Mouse (Mus musculus) gonadal fat pad, adult 2 months (tissue): ENCODE results near the gene Olfr790. TPM values are rescaled to one million over a fixed set of nuclear protein-coding genes. Genes with fewer than 3 reads are reported as not detected.

ENCODE experiments used
- DNase-seq: peaks from one replicate; pipeline ENCODE4 v3.0.0-alpha.2; 2012; ENCODE audit warnings: low read depth
- polyA plus RNA-seq: library from polyadenylated mRNA; depleted of rRNA; stranded (reverse); fragments of >200 nt; gene quantifications from 2 replicates; pipeline ENCODE4 v1.2.3, GENCODE M21; 2012; rRNA removed

Olfr790 gene
- polyA plus RNA-seq: not detected in 2 replicates

DNA sequence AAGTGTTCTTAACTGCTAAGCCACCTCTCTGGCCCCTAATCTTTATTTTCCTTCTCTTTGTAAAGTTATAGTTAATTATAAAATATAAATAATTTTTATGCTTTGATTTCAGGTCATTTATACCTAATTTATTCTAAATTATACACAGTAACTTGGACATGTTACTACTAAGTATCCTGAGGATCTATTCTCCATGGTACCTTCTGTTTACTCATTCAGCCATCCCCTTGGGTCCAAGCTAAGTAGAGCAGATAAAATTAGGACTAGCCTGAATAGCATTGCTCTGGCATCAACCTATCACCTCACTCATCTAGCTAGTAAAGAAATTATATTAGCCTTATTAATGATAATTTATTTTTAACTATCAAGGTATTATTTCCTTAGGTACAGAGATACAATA lies at the start of gene Olfr790:
Olfr790 (plus strand) TSS at position 301 of the 400 bp plus-strand sequence.
- no peak for DNase-seq

DNA sequence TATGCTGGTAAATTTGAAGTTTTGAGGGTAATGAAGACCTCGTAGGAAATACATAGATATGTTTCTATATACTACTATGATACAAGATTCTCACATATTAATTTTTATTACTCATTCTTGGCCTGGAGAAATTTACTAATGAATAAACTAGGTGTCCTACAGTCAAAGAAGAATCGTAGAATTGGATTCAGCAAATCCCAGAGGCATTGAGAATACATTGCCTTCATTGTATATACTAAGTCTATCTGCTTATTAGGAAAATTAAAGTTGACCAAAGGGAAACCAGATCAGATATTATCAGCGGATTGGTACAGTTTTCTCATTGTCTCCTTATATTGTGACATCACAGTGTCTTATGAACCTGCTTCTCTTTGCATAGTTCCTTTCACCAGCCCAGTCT lies 36.7 kb upstream of the Olfr790 start, which contains the start of gene Olfr787:
Olfr787 (plus strand) TSS at position 301 of the 400 bp plus-strand sequence.
- DNase-seq: no peak

DNA sequence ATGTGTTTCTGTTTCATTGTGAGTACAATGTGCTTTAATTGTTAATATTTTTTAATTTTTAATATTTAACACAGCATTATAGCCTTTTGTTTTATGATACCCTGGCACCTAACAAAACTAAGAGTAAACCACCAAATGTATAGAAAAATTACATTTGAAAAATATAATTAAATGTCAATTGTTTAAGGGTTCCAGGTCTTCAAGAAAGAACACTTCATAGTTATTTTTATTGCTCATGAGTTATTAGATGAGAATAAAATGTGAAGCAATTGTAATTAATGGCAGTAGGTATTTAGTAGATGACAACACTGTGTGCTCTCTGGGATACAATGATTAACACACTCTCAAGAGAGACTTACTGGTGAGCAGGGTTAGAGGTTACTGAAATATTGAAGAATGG lies 27.6 kb upstream of the Olfr790 start, which contains the start of gene Olfr788:
Olfr788 (plus strand) TSS at position 301 of the 400 bp plus-strand sequence.
- no peak for DNase-seq

DNA sequence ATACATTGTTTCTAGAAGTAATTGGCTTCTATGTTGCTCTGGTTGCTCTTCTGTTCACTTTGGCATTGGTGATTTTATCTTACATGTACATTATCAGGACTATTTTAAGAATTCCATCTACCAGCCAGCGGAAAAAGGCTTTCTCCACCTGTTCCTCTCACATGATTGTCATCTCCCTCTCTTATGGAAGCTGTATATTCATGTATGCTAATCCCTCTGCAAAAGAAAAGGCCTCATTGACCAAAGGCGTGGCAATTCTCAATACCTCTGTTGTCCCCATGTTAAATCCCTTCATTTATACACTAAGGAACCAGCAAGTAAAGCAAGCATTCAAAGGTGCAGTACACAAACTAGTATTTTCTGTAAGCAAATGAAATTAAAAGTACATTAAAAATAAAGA lies 25.0 kb upstream of the Olfr790 start:
- DNase-seq: no peak

DNA sequence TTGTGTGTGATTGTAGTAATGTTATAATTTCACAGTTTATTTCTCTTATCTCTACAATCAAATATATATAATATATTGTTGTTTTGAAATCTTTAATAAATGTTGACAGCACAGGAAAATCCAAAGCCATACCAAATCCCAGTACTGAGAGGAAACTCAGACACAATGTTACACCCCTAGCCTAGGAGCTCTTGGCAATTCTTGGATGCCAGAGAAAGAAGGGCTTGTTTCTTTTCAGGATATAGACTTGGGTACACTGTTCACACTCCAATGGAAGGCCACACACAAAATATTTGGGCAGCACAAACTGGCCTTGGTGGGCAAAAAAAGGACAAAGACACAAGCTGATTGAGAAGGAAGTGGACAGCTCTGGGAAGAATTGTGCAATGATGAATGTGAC lies 24.6 kb upstream of the Olfr790 start:
- DNase-seq: no peak

DNA sequence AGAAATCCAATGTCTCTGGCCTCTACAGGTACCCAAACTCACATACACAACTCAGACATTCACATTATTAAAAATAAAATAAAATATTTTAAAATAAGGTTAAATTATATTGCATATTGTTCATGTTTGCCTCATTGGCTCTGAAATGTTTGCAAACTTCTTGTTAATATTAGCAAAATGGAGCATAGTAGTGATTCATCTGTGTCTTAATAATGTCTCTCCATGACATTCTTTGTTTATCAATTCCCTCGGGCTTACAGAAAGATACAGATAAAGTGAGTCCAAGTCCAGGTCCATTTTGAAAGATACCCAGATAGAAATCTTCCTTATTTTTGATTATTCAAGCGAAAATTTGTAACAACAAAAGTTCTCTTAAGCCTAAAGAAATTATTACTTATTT lies 13.8 kb upstream of the Olfr790 start, which contains the start of gene Olfr789:
Olfr789 (plus strand) TSS at position 301 of the 400 bp plus-strand sequence.
- DNase-seq: no peak

DNA sequence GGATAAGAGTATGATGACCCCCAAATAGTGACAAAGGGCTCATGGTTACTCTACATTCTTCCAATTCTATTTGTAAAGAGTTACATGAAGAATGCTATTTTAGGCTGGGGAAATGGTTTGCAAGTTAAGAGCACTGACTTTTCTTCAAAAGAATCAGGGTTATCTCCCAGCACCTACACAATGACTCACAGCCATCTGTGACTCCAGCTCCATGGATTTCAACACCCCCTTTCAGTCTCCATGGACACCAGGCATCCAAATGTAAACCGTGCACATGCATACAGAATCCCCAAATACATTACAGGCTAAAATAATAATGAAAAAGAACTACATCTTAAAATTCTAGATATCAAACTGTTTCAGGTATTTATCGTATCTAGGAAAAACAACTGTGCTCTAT lies 8.2 kb upstream of the Olfr790 start:
- no peak for DNase-seq

DNA sequence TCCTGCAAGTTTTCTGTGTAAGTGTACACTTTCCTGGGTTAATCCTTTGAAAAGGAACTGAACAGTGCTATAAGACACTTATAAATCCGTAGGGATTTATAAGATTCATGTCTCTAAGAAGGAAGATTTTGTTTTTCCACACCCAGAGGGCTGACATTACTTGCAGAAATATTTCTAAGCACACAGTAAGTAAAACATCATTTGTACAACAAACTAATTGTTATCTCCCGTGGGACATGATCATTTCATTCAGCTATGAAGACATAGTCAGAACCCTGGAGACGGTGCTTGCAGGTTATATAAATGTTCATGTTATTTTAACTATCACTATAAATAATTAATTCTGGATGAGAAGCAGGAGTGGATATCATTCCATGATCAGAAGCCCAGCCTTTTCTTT lies 23.2 kb downstream of the Olfr790 start, which contains the start of gene Olfr791:
Olfr791 (plus strand) TSS at position 301 of the 400 bp plus-strand sequence.
- no peak for DNase-seq

DNA sequence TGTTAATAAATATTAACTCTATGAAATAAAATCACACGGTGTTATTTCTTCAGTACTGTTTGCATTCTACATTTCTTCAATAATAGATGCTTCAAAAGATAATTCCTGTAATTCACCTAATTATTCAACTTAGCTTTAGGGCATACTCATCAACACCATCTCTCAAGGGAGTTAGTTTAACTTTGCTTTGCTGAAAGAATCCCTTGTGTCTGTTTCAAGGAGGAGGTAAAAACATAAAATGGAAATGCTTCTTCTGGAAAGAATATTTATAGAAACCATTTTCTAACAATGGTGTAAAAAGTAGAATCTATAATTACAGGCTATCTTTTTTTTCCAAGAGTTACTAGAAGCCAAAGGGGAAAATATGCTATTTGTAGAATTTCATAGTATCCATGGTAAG lies 40.6 kb downstream of the Olfr790 start, which contains the start of gene Olfr792:
Olfr792 (plus strand) TSS at position 301 of the 400 bp plus-strand sequence.
- DNase-seq: no peak

DNA sequence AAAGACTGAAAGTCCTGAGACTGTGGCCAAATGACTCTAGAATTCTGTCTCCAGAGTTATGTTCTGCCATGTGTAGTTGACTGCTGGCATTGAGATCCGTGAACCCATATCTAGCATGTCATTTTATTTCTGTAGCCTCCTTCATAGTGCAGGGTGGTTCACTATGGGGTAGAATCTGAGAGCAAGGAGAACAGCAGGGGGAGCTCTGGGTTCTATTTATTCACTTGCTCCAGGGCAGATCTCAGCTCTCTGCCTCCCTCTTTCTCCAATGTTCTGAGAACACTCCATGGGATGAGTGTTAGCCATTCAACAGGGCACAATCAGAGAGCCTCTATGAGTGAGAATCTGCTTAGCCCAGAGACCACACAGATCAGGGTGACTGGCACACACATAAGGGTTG lies 51.1 kb downstream of the Olfr790 start:
- DNase-seq: no peak

Other genes starting within 250 kb of the Olfr790 start
- not detected in 2 replicates for gene Olfr776, start 239.4 kb upstream of the Olfr790 start, polyA plus RNA-seq
- gene Olfr777, start 227.0 kb upstream of the Olfr790 start, polyA plus RNA-seq: not detected in 2 replicates
- gene Olfr780, start 180.4 kb upstream of the Olfr790 start, polyA plus RNA-seq: not detected in 2 replicates
- gene Olfr781, start 169.6 kb upstream of the Olfr790 start, polyA plus RNA-seq: not detected in 2 replicates
- not detected in 2 replicates for gene Olfr782, start 149.6 kb upstream of the Olfr790 start, polyA plus RNA-seq
- gene Olfr784, start 114.4 kb upstream of the Olfr790 start, polyA plus RNA-seq: 0.03 and 0.05 TPM in 2 replicates
- not detected in 2 replicates for gene Olfr785, start 93.1 kb upstream of the Olfr790 start, polyA plus RNA-seq
- gene Olfr786, start 71.2 kb upstream of the Olfr790 start, polyA plus RNA-seq: not detected in 2 replicates
- gene Olfr787, start 36.6 kb upstream of the Olfr790 start, polyA plus RNA-seq: not detected in 2 replicates
- not detected in 2 replicates for gene Olfr788, start 27.5 kb upstream of the Olfr790 start, polyA plus RNA-seq
- not detected in 2 replicates for gene Olfr789, start 13.7 kb upstream of the Olfr790 start, polyA plus RNA-seq
- not detected in 2 replicates for gene Olfr791, start 23.3 kb downstream of the Olfr790 start, polyA plus RNA-seq
- not detected in 2 replicates for gene Olfr792, start 40.7 kb downstream of the Olfr790 start, polyA plus RNA-seq
- gene Olfr794, start 69.2 kb downstream of the Olfr790 start, polyA plus RNA-seq: not detected in 2 replicates
- not detected in 2 replicates for gene Olfr796, start 114.1 kb downstream of the Olfr790 start, polyA plus RNA-seq
- gene Olfr798, start 129.4 kb downstream of the Olfr790 start, polyA plus RNA-seq: not detected in 2 replicates
- gene Olfr799, start 139.0 kb downstream of the Olfr790 start, polyA plus RNA-seq: not detected in 2 replicates
- gene Olfr800, start 159.2 kb downstream of the Olfr790 start, polyA plus RNA-seq: not detected in 2 replicates
- gene Olfr801, start 175.4 kb downstream of the Olfr790 start, polyA plus RNA-seq: not detected in 2 replicates
- gene Olfr802, start 189.7 kb downstream of the Olfr790 start, polyA plus RNA-seq: not detected in 2 replicates
- gene Olfr803, start 195.8 kb downstream of the Olfr790 start, polyA plus RNA-seq: not detected in 2 replicates
- not detected in 2 replicates for gene Olfr804, start 204.7 kb downstream of the Olfr790 start, polyA plus RNA-seq
- not detected in 2 replicates for gene Olfr805, start 230.9 kb downstream of the Olfr790 start, polyA plus RNA-seq
- not detected in 2 replicates for gene Olfr806, start 243.4 kb downstream of the Olfr790 start, polyA plus RNA-seq